Mouse (Mus musculus) megakaryocyte, adult 5-6 weeks (primary cell): ENCODE measurements around the gene Ptk6. TPM values are rescaled to one million over a fixed set of nuclear protein-coding genes. Genes with fewer than 3 reads are reported as not detected.

ENCODE experiments used
- ATAC-seq: 2 replicates; pipeline ENCODE4 v1.8.0; 2016; ENCODE audit warnings: mild to moderate bottlenecking, inconsistent platforms; ENCODE audit not compliant: poor library complexity, severe bottlenecking
- total RNA-seq, 2 experiments: library from RNA; stranded (forward) in 1 of 2; stranded (reverse) in 1 of 2; fragments of 153-499, 151-499 nt in 1 of 2; fragments of 221-1000, 200-1000 nt in 1 of 2; gene quantifications; 2 replicates each; pipeline versions ENCODE4 v1.2.3 to v1.2.4; 2015 to 2017

Gene Ptk6
- total RNA-seq, 2 experiments from 2014 or later = not detected

DNA sequence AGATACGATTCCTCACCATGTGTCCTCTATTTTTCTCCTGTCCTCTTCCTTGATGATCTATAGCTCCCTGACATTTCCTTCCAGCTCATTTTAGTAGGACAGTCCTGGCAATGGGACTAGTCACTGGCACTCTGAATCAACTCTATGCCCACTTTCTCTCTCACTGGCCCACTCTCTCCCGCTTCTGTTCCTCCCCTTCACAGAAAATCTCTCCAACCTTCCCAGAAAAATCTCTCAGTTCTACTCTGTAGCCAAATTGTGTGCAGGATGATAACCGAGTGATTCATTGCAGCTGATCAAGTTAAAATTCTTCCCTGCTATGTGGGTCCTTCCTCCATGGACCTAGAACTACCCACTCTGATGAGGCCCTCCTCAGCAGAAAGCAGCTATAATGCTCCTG lies 27.9 kb downstream of the Ptk6 start:
- no peak for ATAC-seq

GRCm38 (mm10) chr2:181166469-181166868 lies 36.1 kb downstream of the Ptk6 start:
- no peak for ATAC-seq

GRCm38 (mm10) chr2:181160821-181161220 lies 41.8 kb downstream of the Ptk6 start:
- ATAC-seq = no peak

DNA sequence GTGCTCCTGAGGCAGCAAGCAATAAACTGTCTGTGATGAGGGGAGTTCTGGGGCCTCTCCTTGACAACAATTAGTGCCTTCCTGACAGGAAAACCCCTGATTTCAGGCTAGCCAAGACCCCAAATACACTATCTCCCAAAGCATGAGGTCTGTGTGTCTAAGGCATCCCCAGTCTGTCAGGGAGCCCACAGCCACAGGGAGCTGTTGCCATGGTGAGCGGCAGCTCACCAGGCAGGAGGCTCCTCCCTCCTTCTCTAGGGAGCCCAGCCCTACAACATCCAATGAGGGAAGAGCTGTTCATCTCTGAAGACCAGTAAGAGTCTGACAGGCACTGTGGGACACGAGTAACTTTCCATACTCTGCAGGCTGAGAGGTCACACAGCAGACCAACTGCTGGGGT lies 42.8 kb downstream of the Ptk6 start:
- no peak for ATAC-seq

DNA sequence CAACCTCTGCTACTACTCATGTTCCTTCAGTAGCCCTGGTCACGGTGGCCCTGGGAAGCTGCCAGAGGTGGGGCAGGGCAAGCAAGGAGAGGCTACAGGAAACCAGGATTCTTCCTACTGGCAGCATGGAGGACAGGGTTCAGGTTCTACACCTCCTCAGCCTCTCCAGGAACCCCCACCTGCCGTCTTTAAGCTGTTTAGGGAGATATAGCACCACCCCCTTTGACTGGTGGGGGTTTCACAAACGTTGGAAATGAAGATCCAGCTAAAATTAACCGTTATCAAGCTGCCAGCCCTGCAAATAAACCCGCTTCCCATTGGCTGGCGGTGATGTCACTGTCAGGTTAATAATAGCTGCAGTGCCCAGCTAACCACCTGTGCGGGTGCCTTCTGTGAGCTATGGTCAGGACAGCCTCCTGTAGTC lies 43.5 kb downstream of the Ptk6 start:
- no peak for ATAC-seq

- no peak for ATAC-seq
These were observed 44.1 kb downstream of the Ptk6 start for GRCm38 (mm10) chr2:181158471-181158870.

DNA sequence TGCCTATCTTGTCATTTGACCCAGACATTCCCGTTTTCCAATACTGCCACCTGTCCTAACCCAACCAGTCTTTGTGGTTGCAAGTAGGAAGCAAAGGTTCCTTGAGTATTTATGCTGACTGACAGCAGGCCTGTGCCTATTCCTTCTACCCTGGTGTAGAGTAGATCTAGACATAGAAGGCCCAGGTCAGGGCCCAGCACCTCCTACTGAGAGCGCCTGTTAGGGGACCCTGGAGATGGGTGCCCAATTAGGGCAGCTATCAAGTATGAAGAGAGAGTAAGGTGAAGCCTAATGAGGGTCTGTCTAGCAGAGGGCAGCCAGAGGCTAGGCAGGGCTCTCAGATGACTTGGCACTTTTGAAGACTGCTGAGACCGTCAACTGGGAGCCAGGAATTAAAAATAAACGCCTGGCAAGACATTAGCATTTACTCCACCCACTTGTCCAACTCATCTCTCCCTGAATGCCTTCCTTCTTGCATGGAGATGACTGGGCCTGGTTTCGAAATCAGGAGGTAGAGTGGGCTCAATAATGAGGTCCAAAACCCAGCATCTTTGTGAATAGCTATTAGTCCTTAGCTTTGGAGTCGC lies 44.8 kb downstream of the Ptk6 start:
- ATAC-seq = no peak

DNA sequence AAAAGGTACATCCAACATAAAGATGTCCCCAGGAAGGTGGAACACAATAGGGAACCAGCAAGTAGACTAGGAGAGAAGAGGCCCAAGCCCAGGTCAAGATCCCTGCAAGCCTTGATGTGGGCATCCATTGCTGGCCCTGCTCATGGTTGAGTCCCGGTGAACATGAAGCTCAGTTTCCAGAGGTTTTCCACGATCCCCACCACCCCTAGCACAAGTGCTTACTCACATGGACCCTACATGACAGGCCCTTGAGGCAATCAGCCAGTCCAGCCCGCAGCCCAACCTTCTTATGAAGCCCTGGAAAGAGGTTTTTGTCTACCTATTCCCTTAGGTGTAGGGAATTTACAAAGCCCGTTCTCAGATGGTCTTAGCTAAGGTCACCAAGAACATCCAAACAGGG lies 45.4 kb downstream of the Ptk6 start:
- no peak for ATAC-seq

- no peak for ATAC-seq
These were observed 46.1 kb downstream of the Ptk6 start, which contains the start of gene Eef1a2 for GRCm38 (mm10) chr2:181156248-181157121. Gene Eef1a2, minus strand, starts transcription at chr2:181157014.

- ATAC-seq = no peak
These were observed 46.8 kb downstream of the Ptk6 start for GRCm38 (mm10) chr2:181155801-181156200.

DNA sequence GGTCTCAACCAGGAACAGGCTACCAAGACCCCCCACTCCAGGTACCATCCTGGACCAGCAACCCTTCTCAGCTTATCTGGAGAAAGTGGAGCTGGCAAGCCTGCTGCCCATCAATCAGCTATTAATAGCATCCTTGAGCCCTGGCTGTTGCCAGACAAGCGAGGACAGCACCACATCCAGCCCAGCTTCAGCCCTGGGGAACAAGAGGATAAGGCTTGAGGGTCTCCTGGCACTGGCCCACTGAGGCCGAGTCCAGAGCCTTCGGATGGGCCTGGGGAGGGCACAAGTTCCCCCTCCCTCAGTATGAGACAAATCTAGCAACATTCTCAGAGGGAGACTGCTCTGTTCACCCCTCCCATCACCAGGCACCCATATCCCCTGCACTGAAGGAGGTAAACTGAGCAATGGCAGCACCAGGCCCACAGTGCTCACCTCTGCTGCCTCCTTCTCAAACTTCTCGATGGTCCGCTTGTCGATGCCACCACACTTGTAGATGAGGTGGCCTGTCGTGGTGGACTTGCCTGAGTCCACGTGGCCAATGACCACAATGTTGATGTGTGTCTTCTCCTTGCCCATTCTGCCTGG lies 47.7 kb downstream of the Ptk6 start:
- no peak for ATAC-seq

DNA sequence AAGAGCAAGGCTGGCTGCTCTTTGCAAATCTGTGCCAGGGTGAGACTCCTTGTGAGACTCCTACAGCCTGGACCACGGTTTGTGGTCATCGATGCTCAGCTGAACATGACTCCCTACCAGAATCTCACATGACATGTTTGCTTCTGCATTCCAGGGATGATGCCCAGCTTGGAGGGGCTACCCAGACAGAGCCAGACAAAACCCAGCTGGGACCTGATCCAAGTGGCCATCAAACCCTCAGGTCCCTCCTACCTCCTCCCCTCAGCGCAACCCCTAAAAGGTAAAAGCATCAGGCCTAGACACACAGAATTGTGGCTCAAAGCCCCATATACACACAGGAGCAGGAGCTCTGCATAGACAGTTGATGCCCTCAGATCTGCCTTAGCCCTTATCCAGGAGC lies 48.2 kb downstream of the Ptk6 start:
- ATAC-seq = no peak

DNA sequence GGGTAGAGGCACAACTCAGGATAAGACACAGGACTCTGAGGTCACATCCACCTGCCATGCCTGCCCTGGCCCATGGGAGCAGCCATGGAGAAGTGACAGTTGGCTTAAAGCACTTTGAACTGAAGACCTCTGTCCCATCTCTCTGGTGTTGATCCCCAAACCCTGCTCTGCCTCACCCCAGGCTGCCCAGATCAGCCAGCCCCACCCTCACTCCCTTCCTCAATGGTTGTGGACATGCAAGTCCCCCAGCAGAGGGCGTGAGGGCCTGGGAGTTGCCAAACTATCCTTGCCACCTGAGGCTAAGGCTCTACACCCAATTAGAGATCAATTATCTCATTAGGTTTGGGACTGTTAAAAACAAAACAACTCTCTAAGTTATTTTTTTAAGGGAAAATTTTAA lies 48.8 kb downstream of the Ptk6 start:
- ATAC-seq = no peak

DNA sequence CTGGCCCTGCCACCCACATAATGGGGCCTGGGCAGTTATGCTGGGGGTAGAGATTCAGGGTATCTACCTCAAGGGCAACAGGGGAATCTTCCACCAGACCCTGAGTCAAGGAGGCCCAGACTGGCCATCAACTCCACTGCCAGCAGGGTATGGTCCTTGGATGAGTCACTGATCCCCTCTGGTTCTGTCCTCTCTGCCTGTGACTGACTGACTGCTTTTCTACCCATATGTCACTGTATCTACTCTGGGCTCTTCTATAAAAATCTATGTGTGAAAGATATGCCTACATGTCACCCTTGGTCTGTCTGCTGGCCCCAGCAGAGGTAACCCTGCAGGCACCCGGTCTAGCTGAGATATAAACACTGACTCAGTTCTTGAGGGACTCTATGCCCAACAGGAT lies 49.5 kb downstream of the Ptk6 start:
- ATAC-seq = no peak

- no peak for ATAC-seq
These were observed 49.9 kb downstream of the Ptk6 start for GRCm38 (mm10) chr2:181152701-181153100.

DNA sequence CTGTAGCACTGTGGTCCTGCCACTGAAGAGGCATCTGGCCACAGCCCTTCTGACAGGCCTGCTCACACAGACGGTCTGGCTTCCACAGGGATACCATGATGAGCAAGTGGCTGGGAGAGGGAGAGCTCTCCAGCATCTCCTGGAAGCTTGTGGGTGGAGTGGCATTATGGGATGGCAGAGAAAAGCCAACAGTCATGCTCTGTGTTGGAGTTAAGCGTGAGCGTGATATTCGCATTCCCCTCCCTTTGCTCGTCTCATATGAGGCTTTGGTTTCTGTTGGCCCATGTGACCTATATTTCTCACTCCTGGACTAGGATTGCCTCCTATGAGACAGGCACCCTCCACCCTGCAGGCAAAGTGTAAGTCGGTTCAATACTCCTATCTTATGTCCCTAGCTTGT lies 52.3 kb downstream of the Ptk6 start:
- no peak for ATAC-seq

DNA sequence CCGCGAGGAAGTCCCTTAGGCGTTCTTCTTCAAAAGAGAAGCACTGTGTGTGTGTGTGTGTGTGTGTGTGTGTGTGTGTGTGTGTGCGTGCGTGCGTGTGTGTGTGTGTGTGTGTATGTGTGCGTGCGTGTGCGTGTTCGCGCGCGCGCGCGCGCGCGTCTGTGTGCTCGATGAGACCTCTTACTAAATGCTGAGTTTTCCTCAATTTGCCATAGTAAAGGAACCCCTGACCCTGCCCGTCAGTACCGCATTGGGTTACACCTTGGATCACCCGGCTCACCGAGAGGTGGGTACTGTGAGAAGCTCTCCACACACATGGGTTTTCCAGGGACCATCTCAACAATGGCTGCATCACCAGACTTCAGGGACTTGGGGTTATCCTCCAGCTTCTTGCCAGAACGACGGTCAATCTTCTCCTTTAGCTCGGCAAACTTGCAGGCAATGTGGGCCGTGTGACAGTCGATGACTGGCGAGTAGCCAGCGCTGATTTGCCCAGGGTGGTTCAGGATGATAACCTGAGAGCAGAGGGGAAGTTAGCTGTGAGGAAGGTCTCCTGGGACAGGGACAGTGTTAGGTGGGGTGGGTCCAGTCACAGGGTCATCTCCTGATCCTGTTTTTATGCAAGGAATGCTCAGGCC lies 54.2 kb downstream of the Ptk6 start:
- ATAC-seq = no peak

- no peak for ATAC-seq
These were observed 54.9 kb downstream of the Ptk6 start for GRCm38 (mm10) chr2:181147546-181148317.

DNA sequence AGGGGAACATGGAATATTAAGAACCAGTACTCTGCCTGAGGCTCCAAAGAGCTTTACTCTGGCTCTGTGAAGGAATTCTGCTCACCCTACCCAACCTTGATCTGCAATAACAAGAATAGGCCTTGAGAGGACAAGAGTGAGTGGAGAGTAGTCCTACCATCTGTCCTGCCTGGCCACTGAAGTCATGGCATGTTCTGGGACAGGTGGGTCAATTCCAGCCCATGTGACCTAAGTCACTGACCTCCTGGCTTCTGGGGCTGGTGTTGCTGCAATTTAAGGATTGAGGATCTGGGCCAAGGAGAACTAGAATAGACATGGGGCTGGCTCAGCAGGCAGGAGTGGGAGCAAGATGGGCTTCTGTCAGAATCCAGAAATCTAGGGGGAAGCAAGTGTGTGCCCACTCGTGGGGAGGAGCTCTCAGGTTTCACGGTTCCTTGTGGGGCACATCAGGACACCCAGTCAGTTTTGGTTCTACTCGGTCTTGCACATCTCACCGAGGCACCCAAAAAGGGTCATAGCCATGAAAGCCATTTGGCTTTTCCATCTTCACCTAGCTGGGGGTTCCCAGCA lies 55.5 kb downstream of the Ptk6 start:
- ATAC-seq = no peak

- no peak for ATAC-seq
These were observed 57.9 kb downstream of the Ptk6 start for GRCm38 (mm10) chr2:181144675-181145074.
